Mouse (Mus musculus) cerebellum, adult 2 months (tissue): ENCODE measurements around the gene Iqcn.

ENCODE experiments used
- CTCF ChIP-seq: fragments of 200-500 bp; IDR thresholded peaks from 2 replicates; pipeline ENCODE4 v1.5.1; 2011; ENCODE audit warnings: low read depth, mild to moderate bottlenecking, control low read depth, low read length, moderate library complexity, borderline replicate concordance; ENCODE audit not compliant: insufficient read depth
- POLR2A ChIP-seq: fragments of 200-500 bp; IDR thresholded peaks from 2 replicates; pipeline ENCODE4 v1.6.1; 2011; ENCODE audit warnings: low read length, control low read depth, borderline replicate concordance; ENCODE audit not compliant: insufficient read depth

DNA sequence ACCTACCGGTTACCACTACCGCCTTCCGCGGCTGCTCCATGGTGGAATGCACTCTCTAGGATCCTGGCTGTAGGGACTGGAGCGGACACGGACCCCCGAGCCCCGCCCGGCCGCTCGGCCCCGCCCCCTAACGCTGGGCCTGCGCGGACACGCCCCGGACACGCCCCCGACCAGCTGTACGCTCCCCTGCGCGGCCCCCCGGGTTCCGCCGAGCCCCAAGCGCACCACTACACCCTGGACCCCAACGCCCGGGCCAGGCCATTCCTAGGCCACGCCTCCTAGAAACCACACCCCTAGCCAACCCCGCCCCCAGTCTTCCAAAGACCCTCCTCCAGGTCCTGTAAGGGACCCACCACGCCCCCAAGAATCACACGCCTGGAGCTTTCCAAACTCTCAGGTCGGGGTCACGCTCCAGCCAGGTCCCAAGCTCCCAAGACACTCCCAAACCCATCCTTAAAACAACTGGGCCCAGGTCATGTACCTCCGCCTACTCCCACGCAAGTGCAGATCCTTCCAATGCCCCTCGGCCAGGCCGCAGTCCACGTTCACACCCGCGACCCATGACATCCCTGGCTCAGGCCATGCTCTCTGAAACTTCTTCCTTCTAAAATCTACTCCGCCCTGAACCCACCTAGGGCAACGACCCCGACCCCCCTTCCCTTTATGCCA, 43.5 kb upstream of the Iqcn start:
- TF ChIP-seq POLR2A (no peak), CTCF (no peak)
